Mouse (Mus musculus): ENCODE data around the gene Golim4. TPM values are rescaled to one million over a fixed set of nuclear protein-coding genes. Genes with fewer than 3 reads are reported as not detected.

Golim4 gene
- total RNA-seq, 2 experiments from 2014 or later, result 39.8 to 104 TPM

Other genes starting within 250 kb of the Golim4 start
- not detected for gene Gm29133, start 208.8 kb downstream of the Golim4 start, total RNA-seq (2021)
- gene Fstl5, start 117.3 kb upstream of the Golim4 start, total RNA-seq (2021), result 10 to 100 TPM in 1 of 2 experiments, 1 to 10 TPM in 1; 6.2 to 10.1 TPM

All from adrenal gland, adult 18-20 months (tissue).